Mouse (Mus musculus) embryonic fibroblast, embryonic 13.5 days (primary cell): ENCODE measurements around the gene Bcl7c.

Source experiments
- CTCF ChIP-seq: IDR thresholded peaks from 2 replicates; pipeline ENCODE4 v1.5.1; 2011; ENCODE audit warnings: mild to moderate bottlenecking, control low read depth, low read length, moderate library complexity, borderline replicate concordance; ENCODE audit not compliant: insufficient read depth
- POLR2A ChIP-seq: IDR thresholded peaks from 2 replicates; pipeline ENCODE4 v1.6.1; 2011; ENCODE audit warnings: low read depth, mild to moderate bottlenecking, control low read depth, low read length, moderate library complexity

DNA sequence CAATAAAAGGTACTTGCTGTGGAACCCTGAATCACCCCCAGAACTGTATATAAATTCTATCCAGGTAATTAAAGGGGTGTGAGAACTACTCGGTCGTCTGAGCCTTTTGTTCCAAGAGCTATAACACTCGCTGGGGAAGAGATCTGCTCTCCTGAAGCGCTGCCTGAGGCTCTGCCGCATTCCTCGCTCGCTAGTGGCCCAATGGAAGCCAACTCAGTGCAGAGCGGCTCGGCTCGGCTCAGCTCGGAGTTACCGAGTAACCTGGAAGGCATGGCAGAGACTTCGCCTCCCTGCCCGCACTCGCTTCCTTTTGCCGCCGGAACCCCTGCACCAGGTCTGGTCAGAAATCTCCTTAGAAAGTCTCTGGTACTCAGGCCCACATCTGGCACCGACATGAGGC is 56.7 kb downstream of the Bcl7c start:
- TF ChIP-seq POLR2A = no peak
- TF ChIP-seq CTCF = no peak
